Mouse (Mus musculus): ENCODE measurements around the gene Gm49510. TPM values are rescaled to one million over a fixed set of nuclear protein-coding genes. Genes with fewer than 3 reads are reported as not detected.
"Not testable (repeated sequence)": the region's sequence is repeated elsewhere in the genome, so short reads cannot be mapped to it uniquely, and the experiment has no call there.

Gm49510 gene
- polyA plus RNA-seq, 1 experiment from 2014 or later = 0.07 TPM

DNA sequence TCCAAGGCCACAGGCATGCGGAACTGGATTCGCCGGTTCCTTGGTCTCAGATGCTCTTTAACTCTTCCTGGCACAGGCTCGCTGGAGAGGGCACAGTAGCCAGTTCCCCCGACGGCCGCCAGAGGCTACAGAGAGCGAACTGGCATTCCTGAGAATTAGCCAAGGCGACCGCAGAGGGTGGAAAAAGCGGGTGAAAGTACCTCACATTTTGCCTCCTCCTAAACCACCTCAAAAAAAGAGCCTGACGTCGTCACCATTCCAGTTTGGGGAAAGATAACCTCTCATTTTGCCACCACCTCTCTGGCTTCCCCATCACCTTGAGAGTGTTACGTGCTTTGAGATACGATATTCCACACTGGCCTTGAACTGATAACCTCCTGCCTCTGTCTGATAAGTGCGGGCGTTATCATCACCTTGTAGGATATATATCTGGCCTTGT lies 23.2 kb upstream of the Gm49510 start:
- WGBS (ENCODE audit: insufficient replicate concordance) = 4% methylated on average over 17 of the region's 17 CpGs
- Histone ChIP-seq H3K27me3 (ENCODE audit: insufficient read depth, low read length) (no peaks in the 10 kb centered on the region), H3K4me2 (ENCODE audit: low read depth, low read length) (peak overlapping the region; percentile 92), H3K4me1 (ENCODE audit: insufficient read depth) (peaks cover 26% of the 10 kb centered on the region), H3K27ac (ENCODE audit: low read depth) (peak overlapping the region; percentile 96), H3K36me3 (replicated peaks; ENCODE audit: insufficient read depth, low read length) (0 out of 2 replicates have a peak, but pooled peaks cover 4% of the 10 kb centered on the region), H3K4me3 (ENCODE audit: low read depth, low read length) (peak overlapping the region; percentile 83), H3K9me3 (ENCODE audit: low read length) (no peaks in the 10 kb centered on the region), H3K9ac (replicated peaks) (peak overlapping the region; percentile 89)
- no peak for ATAC-seq
- TF ChIP-seq EP300 (IDR thresholded peaks at IDR 0.05; ENCODE audit: low read depth) (peak; percentile 73), CTCF (IDR thresholded peaks at IDR 0.05; ENCODE audit: low read depth) (peak; percentile 81)
- peak; percentile 80 for DNase-seq

DNA sequence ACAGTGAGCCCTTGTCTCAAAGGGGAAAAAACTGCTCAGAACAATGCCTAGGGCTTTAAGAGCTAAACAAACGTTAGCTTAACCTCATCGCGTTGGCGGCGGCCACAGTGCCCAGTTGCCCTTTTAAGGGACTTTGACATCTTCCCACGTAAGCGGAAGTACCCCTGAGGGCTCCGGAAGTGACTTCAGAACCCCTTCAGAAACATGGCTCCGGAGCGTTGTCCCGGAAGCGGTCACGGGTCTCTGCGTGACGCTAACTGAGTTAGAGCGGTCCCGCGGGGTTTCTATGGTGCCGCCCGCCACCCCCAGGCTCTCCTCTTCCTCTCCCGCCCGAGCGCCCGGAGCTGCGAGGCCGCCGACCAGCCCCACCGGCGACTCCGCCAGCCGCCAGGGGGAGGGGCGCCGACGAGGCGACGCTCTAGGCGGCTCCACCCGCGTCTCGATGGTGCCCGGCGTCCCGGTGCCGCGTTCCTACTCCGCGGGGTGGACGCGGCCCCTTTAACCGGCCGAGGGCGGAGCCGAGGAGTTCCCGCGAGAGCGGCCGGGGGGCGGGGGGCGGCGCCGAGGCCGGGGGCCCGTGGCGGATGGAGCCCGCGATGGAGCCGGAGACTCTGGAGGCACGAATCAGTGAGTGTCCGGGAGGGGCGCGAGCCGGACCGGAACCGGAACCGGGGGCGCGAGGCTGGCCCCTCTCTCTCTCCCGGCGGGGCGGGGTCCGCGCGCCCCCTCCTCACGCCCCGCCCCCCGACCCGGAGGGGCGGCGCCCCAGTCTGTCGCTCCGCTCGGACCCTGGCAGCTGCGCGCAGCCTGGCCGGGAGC lies 22.3 kb upstream of the Gm49510 start, which contains the start of gene Gga1:
Gga1 (plus strand) TSS at position 200 of the 819 bp plus-strand sequence.
- WGBS (ENCODE audit: insufficient replicate concordance) = under 1% methylated on average over 67 of the region's 95 CpGs

DNA sequence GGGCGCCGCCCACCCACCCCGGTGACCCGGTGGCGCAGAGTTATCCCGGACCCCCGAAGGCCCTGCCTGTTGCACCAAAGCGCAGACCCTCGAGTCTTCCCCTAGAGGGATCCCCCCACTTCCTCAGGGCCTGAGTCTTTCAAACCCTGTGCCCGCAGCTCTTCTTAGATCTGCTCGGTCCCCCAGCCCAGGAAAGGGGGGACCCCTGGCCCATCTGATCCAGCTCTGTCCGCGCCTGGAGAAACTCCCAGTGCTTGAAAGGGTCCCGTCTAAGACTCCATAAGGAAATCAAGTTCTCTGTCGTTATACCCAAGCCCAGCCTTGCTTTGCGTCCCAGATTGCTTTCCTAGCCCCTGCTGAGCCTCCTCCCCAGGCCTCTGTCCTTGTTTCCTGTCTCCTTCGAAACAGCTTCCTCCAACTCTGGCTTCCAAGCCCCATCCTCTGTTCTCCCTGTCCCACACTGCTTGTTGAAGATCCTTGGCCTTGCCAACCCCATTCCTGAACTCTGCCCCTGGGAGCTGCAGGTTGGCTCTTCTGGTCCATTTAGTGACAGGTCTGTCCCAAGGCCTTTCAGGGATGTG lies 21.6 kb upstream of the Gm49510 start:
- H3K9me3 ChIP-seq (ENCODE audit: low read length) = no peaks in the 10 kb centered on the region
- ATAC-seq (no peak), DNase-seq (no peak)
- peak overlapping the region; percentile 89 for H3K9ac ChIP-seq (replicated peaks)
- H3K27me3 ChIP-seq (ENCODE audit: insufficient read depth, low read length) = no peaks in the 10 kb centered on the region
- peak overlapping the region; percentile 96 for H3K27ac ChIP-seq (ENCODE audit: low read depth)
- no peak for TF ChIP-seq EP300 (IDR thresholded peaks at IDR 0.05; ENCODE audit: low read depth)
- H3K36me3 ChIP-seq (replicated peaks; ENCODE audit: insufficient read depth, low read length) = peaks cover 19% of the 10 kb centered on the region
- H3K4me1 ChIP-seq (ENCODE audit: insufficient read depth) = peaks cover 26% of the 10 kb centered on the region
- peak overlapping the region; percentile 92 for H3K4me2 ChIP-seq (ENCODE audit: low read depth, low read length)
- H3K4me3 ChIP-seq (ENCODE audit: low read depth, low read length) = peak overlapping the region; percentile 83
- WGBS (ENCODE audit: insufficient replicate concordance) = 3% methylated on average over 15 of the region's 17 CpGs

More for the DNA sequence above, 22.3 kb upstream of the Gm49510 start, which contains the start of gene Gga1:
- TF ChIP-seq CTCF (IDR thresholded peaks at IDR 0.05; ENCODE audit: low read depth) = peak; percentile 56
- TF ChIP-seq EP300 (IDR thresholded peaks at IDR 0.05; ENCODE audit: low read depth) = no peak
- ATAC-seq = peak; percentile 92
- Histone ChIP-seq H3K4me3 (ENCODE audit: low read depth, low read length) (peak within 1 kb of the TSS; percentile 83), H3K27ac (ENCODE audit: low read depth) (peak within 1 kb of the TSS; percentile 96), H3K36me3 (replicated peaks; ENCODE audit: insufficient read depth, low read length) (peaks cover 12% of the 10 kb centered on the region), H3K9me3 (ENCODE audit: low read length) (no peaks in the 10 kb centered on the region), H3K9ac (replicated peaks) (peak within 1 kb of the TSS; percentile 89), H3K4me1 (ENCODE audit: insufficient read depth) (peaks cover 26% of the 10 kb centered on the region), H3K4me2 (ENCODE audit: low read depth, low read length) (peak within 1 kb of the TSS; percentile 92), H3K27me3 (ENCODE audit: insufficient read depth, low read length) (no peaks in the 10 kb centered on the region)
- peak; percentile 93 for DNase-seq

DNA sequence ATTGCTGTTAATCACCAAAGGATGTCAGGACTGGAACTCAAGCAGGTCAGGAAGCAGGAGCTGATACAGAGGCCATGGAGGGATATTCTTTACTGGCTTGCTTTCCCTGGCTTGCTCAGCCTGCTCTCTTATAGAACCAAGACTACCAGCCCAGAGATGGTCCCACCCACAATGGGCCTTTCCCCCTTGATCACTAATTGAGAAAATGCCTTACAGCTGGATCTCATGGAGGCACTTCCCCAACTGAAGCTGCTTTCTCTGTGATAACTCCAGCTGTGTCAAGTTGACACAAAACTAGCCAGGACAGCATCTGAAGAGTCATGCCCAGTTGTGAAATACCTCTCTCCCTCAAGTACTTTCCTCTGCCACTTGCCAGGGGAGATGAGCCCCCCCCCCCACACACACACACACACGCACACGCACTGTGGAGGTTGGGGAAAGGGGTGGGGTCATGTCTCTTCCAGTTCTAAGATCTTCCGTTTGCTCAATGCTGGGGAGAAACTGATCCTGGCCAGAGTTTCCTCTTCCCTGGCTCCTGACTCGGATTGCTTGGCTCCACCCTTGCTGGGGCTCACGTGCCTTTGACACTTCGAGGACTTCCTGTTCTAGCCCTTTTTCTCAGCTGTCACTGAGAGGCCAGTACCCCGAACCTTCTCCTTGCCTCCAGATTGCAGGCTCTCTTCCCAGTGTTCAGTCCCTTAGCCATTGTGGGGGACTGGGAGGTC lies 20.5 kb upstream of the Gm49510 start:
- Histone ChIP-seq H3K27ac (ENCODE audit: low read depth) (peak overlapping the region; percentile 71), H3K36me3 (replicated peaks; ENCODE audit: insufficient read depth, low read length) (peaks cover 30% of the 10 kb centered on the region), H3K4me2 (ENCODE audit: low read depth, low read length) (peak overlapping the region; percentile 19; the same call in 1 of the 2 replicates), H3K4me1 (ENCODE audit: insufficient read depth) (peaks cover 26% of the 10 kb centered on the region)
- H3K9me3 ChIP-seq (ENCODE audit: low read length); H3K27me3 ChIP-seq (ENCODE audit: insufficient read depth, low read length); H3K4me3 ChIP-seq (ENCODE audit: low read depth, low read length); H3K9ac ChIP-seq (replicated peaks); ATAC-seq: not testable (repeated sequence)
- peak; percentile 49 for DNase-seq
- WGBS (ENCODE audit: insufficient replicate concordance) = 23% methylated on average over 7 of the region's 7 CpGs

DNA sequence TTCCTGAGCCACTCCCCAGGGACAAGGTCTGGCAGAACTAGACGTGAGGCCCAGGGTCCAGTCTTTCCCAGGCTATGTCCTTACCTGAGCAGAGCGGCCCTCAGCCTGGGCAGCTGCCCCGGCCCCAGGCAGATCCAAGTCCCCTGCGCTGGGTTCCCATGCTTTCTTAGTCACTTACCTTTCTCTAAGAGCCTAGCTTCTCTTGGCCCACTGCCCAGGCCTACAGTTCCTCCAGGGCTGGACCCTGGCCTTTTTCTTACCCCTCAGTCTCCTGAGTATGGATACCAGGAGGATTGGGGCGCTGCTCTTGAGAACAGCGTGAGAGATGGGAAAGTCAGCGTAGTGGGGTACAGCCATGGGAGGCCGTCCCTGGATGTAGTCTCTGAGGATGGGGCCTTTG lies 19.0 kb upstream of the Gm49510 start:
- TF ChIP-seq CTCF (IDR thresholded peaks at IDR 0.05; ENCODE audit: low read depth) (no peak), EP300 (IDR thresholded peaks at IDR 0.05; ENCODE audit: low read depth) (no peak)
- H3K4me1 ChIP-seq (ENCODE audit: insufficient read depth) = peaks cover 26% of the 10 kb centered on the region

DNA sequence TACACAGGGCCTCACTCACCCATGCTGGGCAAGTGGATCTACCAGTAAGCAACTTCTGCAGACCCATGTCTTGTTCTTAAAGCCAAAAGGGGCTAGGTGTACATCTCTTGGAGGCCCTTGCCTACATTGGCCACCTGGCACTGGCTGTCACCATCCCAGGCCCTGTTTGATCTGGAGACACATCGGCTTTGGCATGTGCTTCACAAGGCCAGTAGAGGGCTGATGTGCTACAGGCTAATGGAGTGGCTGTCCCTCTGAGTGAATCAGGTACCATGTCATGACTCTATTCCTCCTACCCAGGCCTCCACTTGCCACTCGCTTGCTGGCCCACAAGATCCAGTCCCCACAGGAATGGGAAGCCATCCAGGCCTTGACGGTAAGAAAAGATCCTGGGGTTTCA lies 17.6 kb upstream of the Gm49510 start:
- Histone ChIP-seq H3K4me2 (ENCODE audit: low read depth, low read length) (no peak overlapping the region), H3K27ac (ENCODE audit: low read depth) (no peak overlapping the region), H3K27me3 (ENCODE audit: insufficient read depth, low read length) (no peaks in the 10 kb centered on the region), H3K4me3 (ENCODE audit: low read depth, low read length) (no peak overlapping the region), H3K36me3 (replicated peaks; ENCODE audit: insufficient read depth, low read length) (peaks cover 53% of the 10 kb centered on the region), H3K4me1 (ENCODE audit: insufficient read depth) (peaks cover 15% of the 10 kb centered on the region), H3K9me3 (ENCODE audit: low read length) (no peaks in the 10 kb centered on the region), H3K9ac (replicated peaks) (no peak overlapping the region)
- ATAC-seq (no peak), DNase-seq (no peak)
- 83% methylated on average over 3 of the region's 3 CpGs for WGBS (ENCODE audit: insufficient replicate concordance)
- TF ChIP-seq CTCF (IDR thresholded peaks at IDR 0.05; ENCODE audit: low read depth) (0 out of 2 replicates have a peak, but pooled peaks have one; percentile 23), EP300 (IDR thresholded peaks at IDR 0.05; ENCODE audit: low read depth) (no peak)

More for the DNA sequence above, 19.0 kb upstream of the Gm49510 start:
- WGBS (ENCODE audit: insufficient replicate concordance) = 95% methylated on average over 8 of the region's 8 CpGs
- Histone ChIP-seq H3K9me3 (ENCODE audit: low read length) (no peaks in the 10 kb centered on the region), H3K4me2 (ENCODE audit: low read depth, low read length) (no peak overlapping the region), H3K4me3 (ENCODE audit: low read depth, low read length) (no peak overlapping the region), H3K36me3 (replicated peaks; ENCODE audit: insufficient read depth, low read length) (peaks cover 42% of the 10 kb centered on the region), H3K27ac (ENCODE audit: low read depth) (no peak overlapping the region), H3K27me3 (ENCODE audit: insufficient read depth, low read length) (no peaks in the 10 kb centered on the region), H3K9ac (replicated peaks) (no peak overlapping the region)
- DNase-seq (no peak), ATAC-seq (no peak)

Data from liver, postnatal 0 days (tissue).